Mouse (Mus musculus) liver, embryonic 14.5 days (tissue): Measurements from ENCODE around the gene Fbll1. TPM values are rescaled to one million over a fixed set of nuclear protein-coding genes. Genes with fewer than 3 reads are reported as not detected.
"Not testable (repeated sequence)": the region's sequence is repeated elsewhere in the genome, so short reads cannot be mapped to it uniquely, and the experiment has no call there.

ENCODE experiments used
- ATAC-seq: fragments of 200-750 bp; cut with Nextera tagmentation; 2 replicates; pipeline ENCODE4 v1.8.0; 2017; ENCODE audit warnings: moderate number of reproducible peaks, mild to moderate bottlenecking, moderate library complexity; ENCODE audit not compliant: insufficient read depth
- DNase-seq, 3 experiments: peaks; one replicate each; pipeline ENCODE4 v3.0.0-alpha.2; 2012 to 2013; ENCODE audit warnings: low read depth in 3 of 3, low spot score in 3 of 3
- H3K27ac ChIP-seq: fragments of 300-500 bp; sonication (generic); 2 replicates; pipeline ENCODE4 v1.5.1; 2014; ENCODE audit warnings: moderate library complexity, mild to moderate bottlenecking, control low read depth, inconsistent platforms
- H3K27me3 ChIP-seq: fragments of 300-500 bp; sonication (generic); 2 replicates; pipeline ENCODE4 v1.6.1; 2014; ENCODE audit warnings: mild to moderate bottlenecking, low read length, moderate library complexity; ENCODE audit not compliant: control insufficient read depth, insufficient read depth
- H3K36me3 ChIP-seq: fragments of 300-500 bp; sonication (generic); replicated peaks from 2 replicates; pipeline ENCODE4 v1.6.1; 2014; ENCODE audit warnings: low read depth; ENCODE audit not compliant: control insufficient read depth, insufficient read depth
- H3K4me1 ChIP-seq, 2 experiments: fragments of 200-500 bp in 1 of 2; fragments of 300-500 bp in 1 of 2; sonication (generic) in 1 of 2; replicated peaks; 2 replicates each; pipeline ENCODE4 v1.6.1; 2012 to 2014; ENCODE audit warnings: antibody characterized with exemption in 1 of 2, inconsistent platforms in 1 of 2, low read length in 1 of 2; ENCODE audit not compliant: control insufficient read depth in 2 of 2, insufficient read depth in 2 of 2
- H3K4me2 ChIP-seq: fragments of 300-500 bp; sonication (generic); 2 replicates; pipeline ENCODE4 v1.6.1; 2014; ENCODE audit warnings: low read depth, mild to moderate bottlenecking, control low read depth, moderate library complexity
- H3K4me3 ChIP-seq, 2 experiments: fragments of 200-500 bp in 1 of 2; fragments of 300-500 bp in 1 of 2; sonication (generic) in 1 of 2; 2 replicates each; pipeline ENCODE4 v1.5.1; 2012 to 2014; ENCODE audit warnings: low read depth in 2 of 2, low read length in 2 of 2, mild to moderate bottlenecking in 2 of 2, control low read depth in 1 of 2, inconsistent platforms in 1 of 2, moderate library complexity in 1 of 2; ENCODE audit not compliant: insufficient read depth in 1 of 2
- H3K9ac ChIP-seq: fragments of 300-500 bp; sonication (generic); replicated peaks from 2 replicates; pipeline ENCODE4 v1.6.1; 2014; ENCODE audit warnings: mild to moderate bottlenecking, control low read depth, moderate library complexity
- H3K9me3 ChIP-seq: fragments of 300-500 bp; sonication (generic); 2 replicates; pipeline ENCODE4 v1.6.1; 2016; ENCODE audit warnings: low read length, mixed read lengths; ENCODE audit not compliant: control insufficient read depth
- CTCF ChIP-seq: IDR thresholded peaks from 2 replicates; pipeline ENCODE4 v1.5.1; 2016; ENCODE audit warnings: antibody characterized with exemption, low read depth, control low read depth
- EP300 ChIP-seq: IDR thresholded peaks from 2 replicates; pipeline ENCODE4 v1.6.1; 2016; ENCODE audit warnings: antibody characterized with exemption, low read depth
- WGBS: fragments of 180-500 bp; shearing (Covaris S2); extraction: QIAGEN DNeasy Blood & Tissue Kit; methylation state at CpG from one replicate; pipeline ENCODE4 v1.1.7; 2014; ENCODE audit not compliant: insufficient replicate concordance; 5-methylcytosine and 5-hydroxymethylcytosine counted together
- polyA plus RNA-seq, 2 experiments: library from polyadenylated mRNA; depleted of rRNA in 1 of 2; stranded (reverse) in 1 of 2; unstranded in 1 of 2; fragments of >200 nt; fragmentation: Nextera tagmentation in 1 of 2; extraction: Ambion mirVana in 1 of 2; gene quantifications; 2 replicates each; pipeline versions ENCODE4 v1.2.1 to v1.2.3; 2012 to 2014

The Fbll1 gene
- polyA plus RNA-seq, 2 experiments, result not detected

DNA sequence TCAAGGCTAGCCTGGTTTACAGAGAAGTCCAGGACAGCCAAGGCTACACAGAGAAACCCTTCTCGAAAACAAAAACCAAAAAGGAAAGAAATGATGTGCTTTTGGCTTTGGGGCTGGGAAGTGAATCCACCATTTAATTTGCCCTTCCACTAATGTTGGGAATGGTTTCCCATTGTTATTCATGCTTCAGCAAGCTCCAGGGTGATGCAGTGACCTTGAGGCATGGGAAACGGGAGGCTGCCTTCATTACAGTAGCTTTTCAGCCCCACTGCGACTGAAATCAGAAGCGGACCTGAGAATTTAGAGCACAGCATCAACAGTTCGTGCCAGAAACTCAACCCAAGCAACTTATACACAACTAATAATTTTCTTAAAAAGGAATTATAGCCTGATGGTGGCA lies 2.6 kb upstream of the Fbll1 start:
- Histone ChIP-seq H3K9ac (no peak overlapping the region), H3K36me3 (no peaks in the 10 kb centered on the region), H3K4me1 (no peaks in the 10 kb centered on the region), H3K9me3 (no peaks in the 10 kb centered on the region), H3K4me3 (no peak overlapping the region), H3K27ac (no peak overlapping the region), H3K27me3 (peaks cover 33% of the 10 kb centered on the region), H3K4me2 (no peak overlapping the region)
- ATAC-seq (no peak), DNase-seq (no peak)
- no peak for TF ChIP-seq CTCF
- TF ChIP-seq EP300, result no peak
- WGBS, result 51% methylated on average over 5 of the region's 5 CpGs

DNA sequence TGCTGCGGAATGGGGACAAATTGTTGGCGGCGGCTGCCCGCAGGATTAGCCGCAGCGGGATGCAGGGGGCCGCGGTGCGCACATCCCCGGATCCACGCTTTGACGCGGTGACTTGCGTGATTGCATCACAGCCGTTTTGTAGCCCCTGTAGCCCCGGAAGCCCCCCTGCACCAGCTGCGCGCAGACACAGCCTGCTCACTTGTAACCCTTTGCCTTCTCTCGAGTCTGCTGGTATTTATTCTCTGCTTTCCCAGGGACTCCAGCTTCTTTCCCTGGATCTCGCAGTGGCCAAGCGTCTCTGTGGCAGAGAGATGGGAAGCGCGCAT lies 226 bp downstream of the Fbll1 start:
- peaks cover 44% of the 10 kb centered on the region for H3K27me3 ChIP-seq
- TF ChIP-seq CTCF, result no peak
- no peak for TF ChIP-seq EP300
- H3K4me3 ChIP-seq, result no peak overlapping the region
- H3K27ac ChIP-seq, result no peak overlapping the region
- H3K9me3 ChIP-seq, result no peaks in the 10 kb centered on the region
- 4% methylated on average over 23 of the region's 23 CpGs for WGBS
- no peaks in the 10 kb centered on the region for H3K36me3 ChIP-seq
- no peak overlapping the region for H3K9ac ChIP-seq
- no peaks in the 10 kb centered on the region for H3K4me1 ChIP-seq
- H3K4me2 ChIP-seq, result no peak overlapping the region
- ATAC-seq (no peak), DNase-seq (no peak)

DNA sequence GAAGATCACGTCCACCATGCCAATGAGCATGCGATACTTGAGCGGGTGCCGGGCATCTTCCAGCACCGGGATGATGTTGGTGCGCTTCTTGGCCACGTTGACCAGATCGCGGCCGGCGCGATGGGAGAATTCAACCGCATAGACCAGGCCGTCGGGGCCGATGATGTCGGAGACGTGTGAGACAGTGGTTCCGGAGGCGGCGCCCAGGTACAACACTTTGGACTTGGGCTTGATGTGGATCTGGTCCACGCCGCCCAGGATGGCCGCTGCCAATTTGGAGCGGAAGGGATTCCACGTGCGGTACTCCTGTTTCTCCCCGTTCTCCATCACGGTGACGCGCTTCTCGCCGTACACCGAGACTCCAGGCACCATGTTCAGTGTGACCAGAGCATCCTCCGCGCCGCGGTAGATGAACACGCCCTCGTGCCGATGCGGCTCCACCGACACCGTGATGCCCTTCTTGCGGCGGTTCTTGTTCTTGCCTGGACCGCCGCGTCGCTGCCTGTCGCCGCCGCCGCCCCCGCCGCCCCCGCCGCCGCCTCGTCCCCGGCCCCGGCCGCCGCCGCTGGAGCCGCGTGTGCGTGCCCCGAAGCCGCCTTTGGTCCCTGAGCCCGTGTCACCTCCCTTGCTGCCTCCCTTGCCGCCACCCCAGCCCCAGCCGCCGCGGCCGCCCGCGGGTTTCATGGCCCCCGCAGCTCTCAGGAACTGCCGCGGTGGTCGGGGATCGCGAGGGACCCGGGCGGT lies 761 bp downstream of the Fbll1 start:
- no peak for DNase-seq
- no peak overlapping the region for H3K4me3 ChIP-seq
- no peaks in the 10 kb centered on the region for H3K4me1 ChIP-seq
- no peak overlapping the region for H3K4me2 ChIP-seq
- H3K27ac ChIP-seq, result no peak overlapping the region
- H3K27me3 ChIP-seq, result peaks cover 44% of the 10 kb centered on the region
- no peak overlapping the region for H3K9ac ChIP-seq
- no peaks in the 10 kb centered on the region for H3K36me3 ChIP-seq
- H3K9me3 ChIP-seq, result no peaks in the 10 kb centered on the region
- WGBS, result 6% methylated on average over 79 of the region's 86 CpGs
- TF ChIP-seq CTCF (no peak), EP300 (no peak)
- ATAC-seq, result no peak

- not testable (repeated sequence) for H3K27ac ChIP-seq, DNase-seq, H3K36me3 ChIP-seq, H3K4me1 ChIP-seq, H3K4me3 ChIP-seq, H3K9me3 ChIP-seq, H3K4me2 ChIP-seq, H3K9ac ChIP-seq, ATAC-seq
- WGBS, result 40% methylated on average over 5 of the region's 5 CpGs
- H3K27me3 ChIP-seq, result peaks cover 26% of the 10 kb centered on the region
Observed at GRCm38 (mm10) chr11:35792800-35793199, 5.9 kb downstream of the Fbll1 start.

DNA sequence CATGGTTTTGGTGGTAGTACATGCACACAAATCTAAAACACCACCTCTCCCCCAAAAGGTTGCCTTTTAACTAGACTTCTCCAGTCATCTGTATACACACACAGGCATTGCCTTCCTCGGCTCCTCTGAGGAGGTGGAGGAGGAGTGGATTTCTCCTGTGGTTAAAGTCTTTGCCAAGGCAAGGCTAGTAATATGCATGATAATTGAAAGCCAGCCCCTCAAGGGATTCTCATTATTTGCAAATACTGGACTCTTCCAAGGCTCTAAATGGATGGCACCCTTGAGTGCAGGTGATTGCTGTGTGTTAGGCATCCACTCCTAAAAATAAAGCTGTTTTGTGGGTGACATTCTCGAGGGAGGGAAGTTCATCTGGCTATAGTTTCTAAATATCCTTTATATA lies 10.2 kb downstream of the Fbll1 start:
- 70% methylated on average over 2 of the region's 2 CpGs for WGBS
- Histone ChIP-seq H3K27ac (no peak overlapping the region), H3K27me3 (no peaks in the 10 kb centered on the region), H3K4me1 (no peaks in the 10 kb centered on the region), H3K4me3 (no peak overlapping the region), H3K4me2 (no peak overlapping the region), H3K9ac (no peak overlapping the region), H3K9me3 (no peaks in the 10 kb centered on the region), H3K36me3 (peaks cover 13% of the 10 kb centered on the region)
- DNase-seq, result no peak
- ATAC-seq, result no peak
- TF ChIP-seq CTCF (no peak), EP300 (no peak)
